Mouse (Mus musculus) embryonic facial prominence, embryonic 14.5 days (tissue): ENCODE measurements around the gene Slit1. TPM values are rescaled to one million over a fixed set of nuclear protein-coding genes. Genes with fewer than 3 reads are reported as not detected.

Experiments used
- ATAC-seq: fragments of 200-750 bp; cut with Nextera tagmentation; 2 replicates; pipeline ENCODE4 v1.8.0; 2017; ENCODE audit warnings: low read depth, moderate number of reproducible peaks, moderate TSS enrichment
- DNase-seq: peaks from one replicate; pipeline ENCODE4 v3.0.0-alpha.2; 2015; ENCODE audit warnings: low spot score
- H3K27ac ChIP-seq: fragments of 300-500 bp; sonication (generic); replicated peaks from 2 replicates; pipeline ENCODE4 v1.5.1; 2014; ENCODE audit warnings: low read depth, mild to moderate bottlenecking, low read length, moderate library complexity
- H3K27me3 ChIP-seq: fragments of 300-500 bp; sonication (generic); replicated peaks from 2 replicates; pipeline ENCODE4 v1.6.1; 2014; ENCODE audit warnings: low read length; ENCODE audit not compliant: control insufficient read depth, insufficient read depth
- H3K36me3 ChIP-seq: fragments of 300-500 bp; sonication (generic); 2 replicates; pipeline ENCODE4 v1.6.1; 2014; ENCODE audit warnings: low read length, mixed read lengths; ENCODE audit not compliant: control insufficient read depth, insufficient read depth
- H3K4me1 ChIP-seq: fragments of 300-500 bp; sonication (generic); 2 replicates; pipeline ENCODE4 v1.6.1; 2014; ENCODE audit warnings: antibody characterized with exemption, low read length; ENCODE audit not compliant: control insufficient read depth, insufficient read depth
- H3K4me2 ChIP-seq: fragments of 300-500 bp; sonication (generic); 2 replicates; pipeline ENCODE4 v1.6.1; 2014; ENCODE audit warnings: low read depth, mild to moderate bottlenecking, low read length, moderate library complexity, mixed read lengths
- H3K4me3 ChIP-seq: fragments of 300-500 bp; sonication (generic); 2 replicates; pipeline ENCODE4 v1.5.1; 2014; ENCODE audit warnings: low read depth, mild to moderate bottlenecking, low read length
- H3K9ac ChIP-seq: fragments of 300-500 bp; sonication (generic); 2 replicates; pipeline ENCODE4 v1.6.1; 2014; ENCODE audit warnings: low read depth, mild to moderate bottlenecking, low read length, moderate library complexity, mixed read lengths
- H3K9me3 ChIP-seq: fragments of 300-500 bp; sonication (generic); 2 replicates; pipeline ENCODE4 v1.6.1; 2016; ENCODE audit warnings: low read length; ENCODE audit not compliant: control insufficient read depth
- WGBS: fragments of 180-500 bp; shearing (Covaris S2); extraction: QIAGEN DNeasy Blood & Tissue Kit; methylation state at CpG from one replicate; pipeline ENCODE4 v1.1.7; 2014; 5-methylcytosine and 5-hydroxymethylcytosine counted together
- polyA plus RNA-seq: library from polyadenylated mRNA; unstranded; fragments of >200 nt; fragmentation: Nextera tagmentation; extraction: Ambion mirVana; gene quantifications from 2 replicates; pipeline ENCODE4 v1.2.1, GENCODE M21; 2014

Slit1 gene
- polyA plus RNA-seq, 1 experiment from 2014 or later = 1.7 TPM

DNA sequence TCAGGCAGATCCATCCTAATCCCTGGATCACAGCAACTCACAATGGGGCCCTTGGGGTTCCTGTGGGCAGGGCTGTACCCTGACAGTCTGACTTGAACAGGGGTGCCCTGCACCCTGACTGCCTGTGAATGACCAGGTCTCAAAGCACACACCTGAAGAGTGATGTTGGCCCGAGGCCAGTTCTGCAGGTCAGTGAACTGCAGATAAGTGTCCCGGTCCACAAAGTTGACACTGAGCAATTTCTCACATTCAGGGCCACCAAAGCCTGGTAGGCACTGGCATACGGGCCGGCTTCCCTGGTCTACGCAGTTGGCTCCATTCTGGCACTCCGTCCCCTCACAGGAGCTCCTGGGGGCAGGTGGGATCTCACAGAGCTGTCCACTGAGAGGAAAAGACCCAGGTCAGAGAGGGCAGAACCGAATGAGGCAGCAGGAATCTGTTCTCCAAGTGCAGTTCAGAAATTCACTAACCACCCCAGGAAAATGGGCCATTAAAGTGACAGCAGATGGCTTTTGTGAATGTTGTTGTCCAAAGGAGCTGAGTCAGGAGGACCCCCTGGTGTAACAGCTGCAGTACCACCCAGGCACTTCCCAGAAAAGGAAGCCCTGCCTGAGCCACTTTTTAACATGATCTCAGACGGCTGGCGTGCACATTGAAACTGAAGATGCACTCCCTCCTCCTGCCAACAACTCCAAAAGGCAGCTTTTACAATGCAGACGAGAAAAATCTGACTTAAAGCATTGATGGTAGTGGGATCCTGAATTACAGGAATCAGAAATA is 137.1 kb downstream of the Slit1 start:
- H3K4me2 ChIP-seq = no peak overlapping the region
- no peaks in the 10 kb centered on the region for H3K27me3 ChIP-seq
- H3K36me3 ChIP-seq = no peaks in the 10 kb centered on the region
- H3K27ac ChIP-seq = no peak overlapping the region
- WGBS = 67% methylated on average over 10 of the region's 10 CpGs
- DNase-seq (peak; percentile 53), ATAC-seq (no peak)
- H3K4me1 ChIP-seq = no peaks in the 10 kb centered on the region
- no peak overlapping the region for H3K4me3 ChIP-seq
- no peaks in the 10 kb centered on the region for H3K9me3 ChIP-seq
- no peak overlapping the region for H3K9ac ChIP-seq

DNA sequence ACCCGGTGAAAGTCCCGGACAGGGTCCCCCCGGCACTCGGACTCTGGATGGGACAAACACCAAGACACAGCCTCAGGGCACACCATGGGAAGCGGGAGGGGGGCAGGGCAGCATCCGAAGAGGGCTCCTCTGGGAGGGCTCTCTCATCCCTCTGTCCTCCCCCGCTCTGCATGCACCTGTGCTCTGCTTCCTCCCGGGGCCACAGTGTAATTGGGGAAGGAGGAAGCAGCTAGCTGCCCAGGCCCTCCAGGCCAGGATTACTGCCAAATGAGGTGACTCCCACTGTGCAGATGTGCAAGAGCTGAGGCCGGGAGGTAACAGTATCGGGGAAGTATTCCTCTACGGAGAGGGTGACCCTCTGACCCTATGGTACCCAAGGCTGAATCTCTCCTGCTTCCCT is 142.8 kb downstream of the Slit1 start:
- DNase-seq = no peak
- 44% methylated on average over 9 of the region's 11 CpGs for WGBS
- Histone ChIP-seq H3K4me2 (no peak overlapping the region), H3K27ac (no peak overlapping the region), H3K9ac (no peak overlapping the region), H3K36me3 (no peaks in the 10 kb centered on the region), H3K4me3 (no peak overlapping the region), H3K4me1 (no peaks in the 10 kb centered on the region), H3K9me3 (no peaks in the 10 kb centered on the region), H3K27me3 (no peaks in the 10 kb centered on the region)
- ATAC-seq = 0 out of 2 replicates have a peak, but pooled peaks have one; percentile 5

DNA sequence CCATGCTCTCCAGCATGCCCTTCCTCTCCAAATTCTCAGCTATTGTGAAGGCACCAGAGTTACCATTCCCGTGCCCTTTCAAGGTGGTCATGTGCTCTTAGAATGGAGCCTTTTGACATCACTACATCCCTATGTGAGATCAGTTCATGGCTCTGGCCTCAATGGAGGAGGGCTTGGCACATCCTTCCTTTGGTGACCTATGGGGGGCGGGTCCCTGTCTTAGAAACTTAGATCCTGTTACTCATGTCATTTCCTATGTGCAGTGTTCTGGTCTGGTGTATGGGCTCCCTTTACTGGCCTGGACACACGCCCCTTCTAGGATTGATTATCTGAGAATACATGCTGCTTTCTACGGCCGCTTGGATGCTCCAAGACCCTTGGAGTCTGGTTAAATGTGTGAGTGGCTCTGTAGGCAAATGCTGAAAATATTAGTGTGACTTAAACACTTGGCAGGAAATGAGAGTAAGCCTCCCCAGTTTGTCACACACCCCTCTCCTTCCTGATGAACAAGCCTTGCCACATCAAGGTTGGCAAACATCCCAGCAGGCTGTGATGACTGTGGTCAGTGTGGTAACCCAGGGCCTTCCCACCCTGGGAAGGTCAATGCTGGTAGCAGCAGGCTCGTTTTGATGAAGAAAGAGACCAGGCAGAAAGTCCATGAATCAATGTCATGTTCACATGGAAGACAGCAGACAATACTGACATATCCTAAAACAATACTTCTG is 146.1 kb downstream of the Slit1 start:
- peak; percentile 31 for DNase-seq

DNA sequence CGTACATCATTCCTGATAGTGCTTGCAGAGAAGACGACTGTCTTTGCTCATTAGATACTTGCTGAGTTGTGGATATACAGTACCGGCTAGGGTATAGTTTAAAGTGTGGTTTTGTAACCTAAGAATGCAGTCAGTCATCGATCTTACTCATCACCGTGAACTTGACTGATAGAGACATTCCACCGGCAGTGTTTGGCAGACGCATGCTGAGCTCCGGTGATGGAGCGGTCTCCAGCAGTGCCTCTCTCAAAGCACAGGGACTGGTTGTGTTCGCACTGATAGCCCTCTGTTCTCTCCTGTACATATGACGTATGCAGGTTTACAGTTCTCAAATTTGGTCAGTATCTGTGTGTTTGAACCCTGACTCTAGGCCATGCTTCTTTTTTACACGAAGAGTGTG is 151.7 kb downstream of the Slit1 start:
- H3K9ac ChIP-seq = no peak overlapping the region; the same call in 1 of the 2 replicates
- no peaks in the 10 kb centered on the region for H3K36me3 ChIP-seq
- H3K4me2 ChIP-seq = no peak overlapping the region
- 64% methylated on average over 12 of the region's 12 CpGs for WGBS
- H3K27me3 ChIP-seq = no peaks in the 10 kb centered on the region
- H3K9me3 ChIP-seq = no peaks in the 10 kb centered on the region
- no peaks in the 10 kb centered on the region for H3K4me1 ChIP-seq
- peak; percentile 44; the same call in 1 of the 2 replicates for ATAC-seq
- no peak overlapping the region for H3K4me3 ChIP-seq
- no peak for DNase-seq
- H3K27ac ChIP-seq = no peak overlapping the region

More for the DNA sequence above, 146.1 kb downstream of the Slit1 start:
- no peaks in the 10 kb centered on the region for H3K4me1 ChIP-seq
- H3K9ac ChIP-seq = no peak overlapping the region
- H3K4me2 ChIP-seq = no peak overlapping the region
- ATAC-seq = no peak
- H3K4me3 ChIP-seq = no peak overlapping the region
- 81% methylated on average over 6 of the region's 6 CpGs for WGBS
- no peaks in the 10 kb centered on the region for H3K27me3 ChIP-seq
- H3K27ac ChIP-seq = no peak overlapping the region
- no peaks in the 10 kb centered on the region for H3K9me3 ChIP-seq
- H3K36me3 ChIP-seq = no peaks in the 10 kb centered on the region

DNA sequence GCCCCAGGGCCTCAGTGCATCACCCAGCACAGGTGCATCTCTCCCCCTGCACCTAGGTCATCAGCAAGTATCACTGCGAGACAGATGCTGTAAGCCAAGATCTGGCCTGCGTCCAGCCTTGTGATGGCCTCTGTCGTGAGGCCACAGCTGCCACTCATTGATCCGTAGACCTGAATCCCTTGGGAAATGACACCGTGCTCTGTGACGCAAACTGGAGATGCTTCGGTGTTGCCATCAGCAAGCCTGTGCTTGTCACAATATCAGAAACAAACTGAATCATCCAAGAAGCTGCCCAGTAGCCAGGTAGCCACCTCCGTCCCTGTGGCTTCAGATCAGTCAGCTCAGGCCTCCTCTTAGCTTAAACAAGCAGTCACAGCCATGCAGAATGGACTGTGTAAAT is 153.8 kb downstream of the Slit1 start:
- Histone ChIP-seq H3K4me1 (no peaks in the 10 kb centered on the region), H3K9ac (no peak overlapping the region), H3K4me2 (no peak overlapping the region), H3K27ac (no peak overlapping the region), H3K4me3 (no peak overlapping the region), H3K27me3 (no peaks in the 10 kb centered on the region), H3K36me3 (peaks cover 10% of the 10 kb centered on the region; the same call in 1 of the 2 replicates), H3K9me3 (no peaks in the 10 kb centered on the region)
- 71% methylated on average over 8 of the region's 8 CpGs for WGBS
- ATAC-seq (no peak), DNase-seq (no peak)

DNA sequence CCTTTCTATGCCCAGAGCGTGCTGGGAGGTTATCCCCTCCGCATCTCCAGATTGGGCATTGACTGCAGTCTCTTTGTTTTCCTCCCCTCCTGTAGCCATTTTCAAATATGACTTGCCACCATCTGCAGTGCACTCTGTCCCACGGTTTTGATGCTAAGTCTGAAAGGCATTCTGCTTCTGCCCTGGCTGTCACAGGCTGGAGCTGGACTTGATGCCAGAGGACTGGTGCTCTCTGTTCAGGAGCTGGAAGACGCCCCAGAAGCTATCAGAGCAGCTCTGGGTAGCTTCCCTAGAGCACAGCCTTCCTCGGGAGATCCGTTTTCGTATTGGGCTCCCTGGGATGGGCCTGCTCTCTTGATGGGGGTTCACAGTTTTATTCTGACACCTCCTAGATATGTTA is 154.4 kb downstream of the Slit1 start:
- Histone ChIP-seq H3K9me3 (no peaks in the 10 kb centered on the region), H3K27me3 (no peaks in the 10 kb centered on the region), H3K36me3 (peaks cover 15% of the 10 kb centered on the region; the same call in 1 of the 2 replicates), H3K4me3 (no peak overlapping the region), H3K4me2 (no peak overlapping the region), H3K27ac (no peak overlapping the region), H3K9ac (no peak overlapping the region), H3K4me1 (no peaks in the 10 kb centered on the region)
- DNase-seq (no peak), ATAC-seq (no peak)
- WGBS = 89% methylated on average over 7 of the region's 7 CpGs

DNA sequence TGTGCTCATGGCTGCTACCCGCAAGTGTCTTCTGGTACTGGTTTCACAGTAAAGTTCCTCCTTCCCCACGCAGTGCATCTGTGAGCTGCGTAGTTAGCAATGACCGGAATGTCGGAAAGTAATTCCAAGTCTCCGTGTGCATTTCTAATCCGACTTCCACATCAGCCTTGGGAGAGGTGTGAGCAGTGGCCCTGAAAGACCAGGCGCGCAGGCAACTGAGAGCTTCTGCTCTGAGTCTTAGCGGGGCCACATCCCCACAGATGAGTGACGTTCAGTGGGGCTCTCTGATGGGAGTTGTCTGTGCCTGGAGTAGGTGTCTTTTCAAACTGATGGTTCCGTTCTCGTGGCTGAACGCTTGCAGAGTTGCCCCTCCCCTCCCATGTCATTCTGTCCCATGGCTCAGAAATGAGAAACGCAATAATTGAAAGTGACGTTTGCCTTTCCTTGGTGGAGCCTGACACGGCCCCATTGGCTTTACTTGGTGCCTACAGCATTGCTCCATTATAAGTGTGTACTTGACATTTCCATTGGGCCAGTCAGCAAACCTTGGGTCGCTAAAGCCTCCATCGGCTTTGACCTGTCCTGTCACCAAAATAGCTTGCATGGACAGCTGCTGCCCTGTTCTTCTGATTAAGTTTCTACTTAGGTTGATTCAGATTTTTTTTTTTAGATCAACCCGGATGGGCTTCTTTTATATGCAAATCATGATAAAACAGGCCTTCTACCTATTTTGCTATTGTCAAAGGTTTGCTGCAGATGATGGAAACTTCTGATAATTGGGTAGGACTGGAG is 155.8 kb downstream of the Slit1 start:
- H3K4me2 ChIP-seq = no peak overlapping the region
- no peaks in the 10 kb centered on the region for H3K9me3 ChIP-seq
- H3K9ac ChIP-seq = no peak overlapping the region
- WGBS = 90% methylated on average over 20 of the region's 20 CpGs
- ATAC-seq (no peak), DNase-seq (no peak)
- H3K27ac ChIP-seq = no peak overlapping the region
- H3K4me1 ChIP-seq = no peaks in the 10 kb centered on the region
- peaks cover 29% of the 10 kb centered on the region for H3K36me3 ChIP-seq
- no peaks in the 10 kb centered on the region for H3K27me3 ChIP-seq
- H3K4me3 ChIP-seq = no peak overlapping the region

DNA sequence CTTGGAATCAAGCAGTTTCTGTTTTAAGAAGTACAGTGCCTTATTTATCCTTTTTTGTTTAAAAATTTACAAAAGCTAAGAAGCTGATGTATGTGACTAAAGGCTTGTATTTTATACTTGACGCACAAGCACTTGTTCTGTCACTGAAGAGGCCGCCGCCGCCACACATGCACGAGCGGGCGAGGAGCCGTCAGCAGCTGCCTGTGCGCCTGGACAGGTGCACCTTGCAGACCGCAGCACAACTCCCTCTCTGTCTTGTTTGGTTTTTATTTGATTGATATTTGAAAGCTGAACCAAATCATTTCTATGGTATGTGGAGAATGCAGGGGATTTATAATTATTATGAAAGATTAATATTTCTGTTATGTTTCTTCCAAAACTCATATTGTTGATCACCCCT is 156.7 kb downstream of the Slit1 start:
- Histone ChIP-seq H3K4me2 (no peak overlapping the region), H3K27ac (no peak overlapping the region), H3K4me1 (no peaks in the 10 kb centered on the region), H3K4me3 (no peak overlapping the region), H3K27me3 (no peaks in the 10 kb centered on the region), H3K9ac (no peak overlapping the region), H3K36me3 (peaks cover 38% of the 10 kb centered on the region), H3K9me3 (no peaks in the 10 kb centered on the region)
- WGBS = 76% methylated on average over 10 of the region's 10 CpGs
- ATAC-seq = no peak
- no peak for DNase-seq
